Mouse (Mus musculus) stomach, postnatal 0 days (tissue): Measurements from ENCODE around the gene Med23. TPM values are rescaled to one million over a fixed set of nuclear protein-coding genes. Genes with fewer than 3 reads are reported as not detected.

Experiments
- ATAC-seq: fragments of 200-750 bp; cut with Nextera tagmentation; 2 replicates; pipeline ENCODE4 v1.8.0; 2017; ENCODE audit not compliant: low FRiP score, low TSS enrichment
- DNase-seq: peaks from one replicate; pipeline ENCODE4 v3.0.0-alpha.2; 2016; ENCODE audit warnings: low spot score
- H3K27ac ChIP-seq: fragments of 300-500 bp; sonication (generic); replicated peaks from 2 replicates; pipeline ENCODE4 v1.5.1; 2014; ENCODE audit warnings: mild to moderate bottlenecking, control low read depth
- H3K27me3 ChIP-seq: fragments of 300-500 bp; sonication (generic); 2 replicates; pipeline ENCODE4 v1.6.1; 2014; ENCODE audit warnings: low read length; ENCODE audit not compliant: control insufficient read depth, insufficient read depth
- H3K36me3 ChIP-seq: fragments of 300-500 bp; sonication (generic); 2 replicates; pipeline ENCODE4 v1.6.1; 2014; ENCODE audit warnings: low read length, mixed read lengths; ENCODE audit not compliant: control insufficient read depth, insufficient read depth
- H3K4me1 ChIP-seq: fragments of 300-500 bp; sonication (generic); replicated peaks from 2 replicates; pipeline ENCODE4 v1.6.1; 2014; ENCODE audit warnings: antibody characterized with exemption; ENCODE audit not compliant: control insufficient read depth, insufficient read depth
- H3K4me2 ChIP-seq: fragments of 300-500 bp; sonication (generic); replicated peaks from 2 replicates; pipeline ENCODE4 v1.6.1; 2014; ENCODE audit warnings: low read depth, mild to moderate bottlenecking, control low read depth, moderate library complexity
- H3K4me3 ChIP-seq: fragments of 300-500 bp; sonication (generic); 2 replicates; pipeline ENCODE4 v1.5.1; 2014; ENCODE audit warnings: low read depth, low read length, control low read depth
- H3K9ac ChIP-seq: fragments of 300-500 bp; sonication (generic); 2 replicates; pipeline ENCODE4 v1.6.1; 2014; ENCODE audit warnings: mild to moderate bottlenecking, low read length, control low read depth, mixed read lengths
- H3K9me3 ChIP-seq: fragments of 300-500 bp; sonication (generic); 2 replicates; pipeline ENCODE4 v1.6.1; 2016; ENCODE audit warnings: low read length; ENCODE audit not compliant: control insufficient read depth
- CTCF ChIP-seq: IDR thresholded peaks from 2 replicates; pipeline ENCODE4 v1.5.1; 2016; ENCODE audit warnings: antibody characterized with exemption, low read depth, mild to moderate bottlenecking, moderate library complexity
- EP300 ChIP-seq: optimal IDR thresholded peaks from 2 replicates; pipeline ENCODE3; 2016; ENCODE audit warnings: antibody characterized with exemption
- WGBS: fragments of 180-500 bp; shearing (Covaris S2); extraction: QIAGEN DNeasy Blood & Tissue Kit; methylation state at CpG from one replicate; pipeline ENCODE4 v1.1.7; 2014; 5-methylcytosine and 5-hydroxymethylcytosine counted together
- polyA plus RNA-seq: library from polyadenylated mRNA; unstranded; fragments of >200 nt; fragmentation: Nextera tagmentation; extraction: Ambion mirVana; gene quantifications from 2 replicates; pipeline ENCODE4 v1.2.1, GENCODE M21; 2015

The Med23 gene
- polyA plus RNA-seq, 1 experiment from 2014 or later = 5.8 TPM

DNA sequence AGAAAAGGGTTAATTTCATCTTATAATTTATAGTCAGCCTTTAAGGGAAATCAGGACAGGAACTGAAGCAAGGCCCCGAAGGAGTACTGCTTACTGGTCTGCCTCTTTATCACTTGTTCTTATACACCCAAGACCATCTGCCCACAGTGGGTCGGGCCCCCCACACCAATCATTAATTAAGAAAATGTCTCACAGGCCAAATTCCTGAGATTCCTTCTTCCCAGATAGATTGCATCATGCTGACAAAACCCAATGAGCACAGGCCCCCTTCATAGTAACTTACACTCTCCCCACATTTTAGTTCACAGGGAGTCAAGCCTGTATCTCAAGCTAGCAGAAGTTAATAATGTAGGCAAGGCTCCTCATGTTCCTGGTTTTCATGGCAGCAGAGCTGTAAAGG, 27.8 kb upstream of the Med23 start:
- Histone ChIP-seq H3K4me1 (no peaks in the 10 kb centered on the region), H3K9ac (no peak overlapping the region), H3K4me3 (no peak overlapping the region), H3K36me3 (no peaks in the 10 kb centered on the region), H3K9me3 (0 out of 2 replicates have a peak, but pooled peaks cover 3% of the 10 kb centered on the region), H3K4me2 (no peak overlapping the region), H3K27me3 (no peaks in the 10 kb centered on the region), H3K27ac (no peak overlapping the region)
- TF ChIP-seq EP300 (no peak), CTCF (no peak)
- DNase-seq (no peak), ATAC-seq (no peak)
- WGBS = 30% methylated on average over 2 of the region's 2 CpGs

DNA sequence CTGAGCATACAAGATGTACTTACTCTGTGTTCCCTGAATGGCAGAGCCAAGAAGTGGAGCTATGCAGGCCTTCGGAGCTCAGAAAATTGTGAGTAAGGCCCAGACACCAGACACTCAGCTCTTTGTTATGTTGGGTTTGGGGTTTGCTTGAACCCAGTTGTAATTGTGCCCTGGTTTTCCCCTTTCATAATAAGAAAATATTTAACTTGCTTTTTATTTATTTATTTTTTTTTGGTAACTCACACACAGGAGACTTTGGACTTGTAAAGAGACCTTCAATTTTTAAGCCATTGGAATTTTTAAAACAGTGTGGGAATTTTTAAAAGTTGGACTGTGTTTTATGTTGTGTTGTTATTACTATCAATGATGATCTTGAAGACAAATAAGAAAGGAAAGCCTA, 27.1 kb upstream of the Med23 start, which contains the start of gene Enpp3:
Gene Enpp3, minus strand, starts transcription at position 148 of the 400 bp plus-strand sequence.
- Histone ChIP-seq H3K9ac (no peak within 1 kb of the TSS), H3K4me1 (no peaks in the 10 kb centered on the region), H3K4me2 (no peak within 1 kb of the TSS), H3K36me3 (no peaks in the 10 kb centered on the region), H3K27ac (no peak within 1 kb of the TSS), H3K9me3 (0 out of 2 replicates have a peak, but pooled peaks cover 3% of the 10 kb centered on the region), H3K4me3 (no peak within 1 kb of the TSS), H3K27me3 (no peaks in the 10 kb centered on the region)
- 86% methylated on average over 1 of the region's 1 CpGs for WGBS
- DNase-seq (no peak), ATAC-seq (no peak)
- no peak for TF ChIP-seq EP300
- TF ChIP-seq CTCF = no peak

DNA sequence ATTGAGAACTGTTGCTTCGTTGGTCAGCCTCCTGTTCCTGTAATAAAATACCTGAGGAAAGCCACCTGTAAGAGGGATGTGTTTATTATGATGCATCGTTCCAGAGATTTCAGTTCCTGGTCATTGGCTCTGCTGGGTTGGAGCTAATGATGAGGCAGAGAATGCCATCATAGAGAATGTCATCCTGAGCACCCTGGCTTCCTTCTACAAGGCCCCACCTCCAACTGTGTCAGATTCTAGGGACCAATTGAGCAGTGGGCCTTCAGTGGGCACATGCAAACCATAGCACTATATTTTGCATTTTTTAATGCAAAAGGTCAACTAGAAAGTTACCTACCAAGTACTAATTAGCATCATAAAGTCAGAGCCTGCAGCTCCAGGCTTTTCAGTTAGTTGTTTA, 6.6 kb upstream of the Med23 start:
- Histone ChIP-seq H3K27me3 (no peaks in the 10 kb centered on the region), H3K36me3 (no peaks in the 10 kb centered on the region), H3K27ac (no peak overlapping the region), H3K4me2 (no peak overlapping the region), H3K4me1 (no peaks in the 10 kb centered on the region), H3K4me3 (no peak overlapping the region), H3K9me3 (no peaks in the 10 kb centered on the region), H3K9ac (no peak overlapping the region)
- 79% methylated on average over 2 of the region's 2 CpGs for whole genome bisulfite sequencing
- DNase-seq (no peak), ATAC-seq (no peak)
- TF ChIP-seq CTCF (no peak), EP300 (no peak)

- H3K36me3 ChIP-seq = no peaks in the 10 kb centered on the region
- WGBS = 62% methylated on average over 6 of the region's 6 CpGs
These were observed 5.4 kb upstream of the Med23 start for GRCm38 (mm10) chr10:24864434-24864833.

GRCm38 (mm10) chr10:24873624-24874023, 3.8 kb downstream of the Med23 start:
- no peak for DNase-seq
- WGBS = 74% methylated on average over 4 of the region's 4 CpGs
- TF ChIP-seq CTCF (peak; percentile 53), EP300 (no peak)

More at GRCm38 (mm10) chr10:24864434-24864833, 5.4 kb upstream of the Med23 start:
- H3K4me1 ChIP-seq = no peaks in the 10 kb centered on the region
- no peaks in the 10 kb centered on the region for H3K27me3 ChIP-seq
- H3K4me3 ChIP-seq = no peak overlapping the region
- no peaks in the 10 kb centered on the region for H3K9me3 ChIP-seq
- H3K4me2 ChIP-seq = no peak overlapping the region
- no peak for DNase-seq
- H3K27ac ChIP-seq = no peak overlapping the region
- TF ChIP-seq CTCF (no peak), EP300 (no peak)
- ATAC-seq = no peak
- no peak overlapping the region for H3K9ac ChIP-seq

GRCm38 (mm10) chr10:24886008-24886407, 16.2 kb downstream of the Med23 start:
- Histone ChIP-seq H3K27ac (no peak overlapping the region), H3K4me1 (no peaks in the 10 kb centered on the region), H3K9me3 (no peaks in the 10 kb centered on the region), H3K4me2 (no peak overlapping the region), H3K9ac (no peak overlapping the region), H3K27me3 (no peaks in the 10 kb centered on the region), H3K4me3 (no peak overlapping the region), H3K36me3 (peaks cover 26% of the 10 kb centered on the region)
- DNase-seq (peak; percentile 50), ATAC-seq (peak; percentile 85)
- TF ChIP-seq CTCF = peak; percentile 73
- no peak for TF ChIP-seq EP300
- 72% methylated on average over 9 of the region's 9 CpGs for WGBS

More at GRCm38 (mm10) chr10:24873624-24874023, 3.8 kb downstream of the Med23 start:
- Histone ChIP-seq H3K36me3 (peaks cover 17% of the 10 kb centered on the region), H3K4me2 (no peak overlapping the region), H3K9me3 (no peaks in the 10 kb centered on the region), H3K27ac (no peak overlapping the region), H3K4me1 (no peaks in the 10 kb centered on the region), H3K27me3 (no peaks in the 10 kb centered on the region), H3K9ac (no peak overlapping the region), H3K4me3 (no peak overlapping the region)
- no peak for ATAC-seq
